Mouse (Mus musculus): Measurements from ENCODE around the gene Tyr. TPM values are rescaled to one million over a fixed set of nuclear protein-coding genes. Genes with fewer than 3 reads are reported as not detected.

Tyr gene
- polyA plus RNA-seq (2012; rRNA removed) = not detected in 2 replicates

DNA sequence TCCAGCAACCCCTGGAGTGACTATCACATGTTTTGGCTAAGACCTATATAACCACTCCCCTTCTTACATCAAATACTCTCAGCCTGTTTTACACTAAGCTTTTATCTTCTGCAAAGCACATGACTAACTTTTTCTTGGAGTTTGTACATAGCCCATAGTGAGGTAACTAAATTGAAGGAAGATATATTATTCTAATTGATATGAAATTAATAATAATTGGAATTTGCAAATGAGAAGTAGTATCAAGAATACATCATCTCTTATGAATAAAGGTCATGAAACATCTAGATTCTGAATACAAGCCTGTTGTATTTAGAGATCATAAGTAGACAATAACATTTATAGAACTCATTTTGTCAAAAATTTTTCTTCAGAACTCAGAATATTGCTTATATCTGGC, at the start of gene Tyr:
Gene Tyr (minus strand): TSS at position 101 of the 400 bp plus-strand sequence.

Other genes with a start within 250 kb of the Tyr start
- gene Nox4, start 247.4 kb downstream of the Tyr start, polyA plus RNA-seq (2012; rRNA removed) = 0.67 and 1.6 TPM in 2 replicates
- not detected in 2 replicates for gene Grm5, start 90.7 kb upstream of the Tyr start, polyA plus RNA-seq (2012; rRNA removed)

Data from ovary, adult 2 months (tissue).